Mouse (Mus musculus) lung, postnatal 0 days (tissue): ENCODE results near the gene Top2a.

Experiments
- CTCF ChIP-seq: IDR thresholded peaks from 2 replicates; pipeline ENCODE4 v1.5.1; 2016; ENCODE audit warnings: antibody characterized with exemption, mild to moderate bottlenecking
- EP300 ChIP-seq: IDR thresholded peaks from 2 replicates; pipeline ENCODE4 v1.6.1; 2016; ENCODE audit warnings: antibody characterized with exemption, mild to moderate bottlenecking, control low read depth

DNA sequence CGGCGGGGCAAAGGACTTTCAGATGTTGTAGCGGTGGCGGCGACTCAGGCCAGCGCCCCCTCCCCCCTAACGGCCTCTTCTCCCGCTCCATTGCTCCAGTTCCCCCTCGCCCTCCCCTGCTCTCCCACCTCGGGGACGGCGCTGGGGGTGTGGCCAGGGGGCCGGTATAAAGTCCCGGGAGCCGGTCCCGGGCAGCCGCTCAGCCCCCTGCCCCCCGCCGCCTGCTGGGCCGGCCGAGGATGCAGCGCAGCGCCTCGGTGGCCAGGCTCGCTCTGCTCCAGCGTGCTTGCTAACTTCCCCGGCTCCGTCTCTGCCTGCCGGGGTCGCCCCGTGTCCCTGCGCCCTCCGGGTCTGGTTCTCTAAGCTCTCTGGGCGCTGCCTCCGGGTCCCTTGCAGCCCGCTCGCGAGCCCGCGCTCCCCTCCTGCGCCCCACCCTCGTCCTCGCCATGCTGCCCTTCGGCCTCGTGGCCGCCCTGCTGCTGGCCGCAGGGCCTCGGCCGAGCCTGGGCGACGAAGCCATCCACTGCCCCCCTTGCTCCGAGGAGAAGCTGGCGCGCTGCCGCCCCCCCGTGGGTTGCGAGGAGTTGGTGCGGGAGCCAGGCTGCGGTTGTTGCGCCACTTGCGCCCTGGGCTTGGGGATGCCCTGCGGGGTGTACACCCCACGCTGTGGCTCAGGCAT is 17.2 kb upstream of the Top2a start, which contains the start of gene Igfbp4:
- TF ChIP-seq CTCF = peak; percentile 46
- no peak for TF ChIP-seq EP300
